Mouse (Mus musculus) spleen, adult 18-20 months (tissue): ENCODE results near the gene Zfp763.
"Not testable (repeated sequence)": the region's sequence is repeated elsewhere in the genome, so short reads cannot be mapped to it uniquely, and the experiment has no call there.

Experiments
- DNase-seq, 2 experiments: peaks; one replicate each; pipeline ENCODE4 v3.0.0; 2022; ENCODE audit warnings: mixed read lengths in 2 of 2

Gene Zfp763

DNA sequence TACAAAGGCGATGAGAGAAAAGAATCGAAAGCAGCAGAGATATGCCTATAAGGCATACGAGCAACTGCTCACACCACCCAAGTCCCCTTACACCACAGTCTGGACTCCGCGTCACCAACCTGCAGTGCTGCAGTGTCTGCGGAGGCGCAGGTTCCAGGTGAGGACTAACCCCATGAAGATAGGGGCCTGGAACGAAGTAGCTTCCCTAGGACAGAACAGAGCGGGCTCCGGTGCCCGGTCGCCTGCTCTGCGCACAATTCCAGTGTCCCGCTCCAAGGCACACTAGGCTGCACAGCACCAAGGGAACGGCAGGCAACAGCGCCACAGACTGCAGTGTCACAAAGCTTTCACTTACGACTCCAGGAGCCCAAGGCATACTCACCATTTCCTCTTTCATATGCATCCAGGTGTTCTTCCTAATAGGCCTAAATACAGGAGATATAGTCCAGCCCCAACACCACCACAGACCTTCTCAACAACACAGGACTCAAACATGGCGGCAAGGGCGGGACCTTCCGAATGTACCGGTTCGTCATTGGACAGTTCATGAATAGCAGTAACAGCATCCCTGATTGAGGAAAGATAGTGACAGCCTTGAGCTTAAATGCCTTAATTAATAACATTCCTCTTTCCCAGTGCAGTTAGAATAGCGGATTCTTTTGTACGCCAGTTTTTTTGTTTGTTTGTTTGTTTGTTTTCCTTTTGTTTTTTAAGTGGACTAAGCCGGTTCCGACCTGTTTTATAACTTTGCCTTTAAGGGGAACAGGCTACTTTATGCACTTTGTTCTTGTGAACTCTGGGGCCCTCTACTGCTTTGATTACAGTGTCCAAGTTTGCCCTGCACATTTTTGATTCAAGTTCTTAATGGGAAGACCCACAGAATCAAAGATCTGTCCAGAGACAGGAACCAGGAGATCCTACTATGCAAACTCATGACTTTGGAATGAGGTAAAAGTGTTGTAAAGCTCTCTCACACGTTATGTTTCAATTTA lies at the start of gene Zfp763:
Gene Zfp763 (minus strand): TSS at position 503 of the 992 bp plus-strand sequence.
- DNase-seq, result peak; percentile 32 to 66

DNA sequence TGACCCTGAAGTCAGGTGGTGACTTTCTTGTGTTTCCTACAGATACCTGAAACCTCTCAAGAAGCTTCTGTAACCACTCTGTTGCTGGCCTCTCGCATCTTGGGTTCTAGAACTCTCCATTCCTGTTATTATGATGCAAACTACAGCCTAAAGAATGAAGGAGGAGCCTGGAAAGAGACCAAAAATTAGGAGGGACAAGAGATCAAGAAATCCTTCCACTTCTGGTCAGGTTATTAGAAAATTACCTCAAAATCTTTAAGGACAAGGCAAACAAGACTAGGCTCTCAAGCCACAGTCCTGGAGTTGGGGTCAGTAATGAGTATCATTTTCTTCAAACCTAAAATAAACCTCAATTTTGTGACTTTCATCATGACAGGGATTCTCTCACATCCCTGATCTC lies 34.8 kb upstream of the Zfp763 start, which contains the start of gene 4921501E09Rik:
Gene 4921501E09Rik (minus strand): TSS at position 101 of the 400 bp plus-strand sequence.
- DNase-seq, result no peak

DNA sequence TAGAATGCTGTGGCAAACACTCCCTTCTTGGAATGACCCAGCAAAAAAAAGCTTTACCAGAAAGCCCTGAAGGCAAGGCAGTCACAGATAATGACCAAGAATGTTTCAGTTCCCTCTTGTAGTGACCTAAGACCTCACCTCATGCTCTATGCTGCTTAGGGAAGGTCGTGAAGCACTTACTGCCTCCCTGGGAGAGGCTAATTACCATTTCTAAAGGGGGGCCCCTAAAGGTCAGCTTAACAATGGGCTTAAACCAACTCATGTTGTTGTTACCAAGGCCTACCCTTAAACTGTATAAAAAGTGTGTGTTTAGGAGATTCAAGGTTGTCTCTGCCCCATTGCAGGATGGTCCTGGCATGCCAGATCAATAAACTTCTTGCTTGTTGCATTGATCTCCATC lies 29.8 kb upstream of the Zfp763 start:
- no peak for DNase-seq

DNA sequence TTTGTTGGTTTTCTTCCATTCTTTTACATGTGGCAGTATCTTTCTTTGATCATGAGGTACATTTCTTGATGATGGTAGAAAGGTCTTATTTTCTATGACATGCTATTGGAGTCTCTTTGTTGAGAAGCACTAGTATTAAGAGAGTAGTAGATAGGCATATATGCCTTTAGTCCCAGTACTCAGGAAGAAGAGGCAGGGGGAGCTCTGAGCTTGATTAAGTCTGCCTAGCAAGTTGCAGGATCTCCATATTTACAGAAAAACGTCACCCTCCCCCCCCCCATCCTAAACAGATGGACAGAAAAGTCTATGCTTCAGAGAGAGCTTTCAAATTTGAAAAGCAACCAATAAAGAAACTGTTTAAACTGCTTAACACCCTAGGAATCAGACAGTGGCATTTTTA lies 25.6 kb upstream of the Zfp763 start:
- no peak for DNase-seq

DNA sequence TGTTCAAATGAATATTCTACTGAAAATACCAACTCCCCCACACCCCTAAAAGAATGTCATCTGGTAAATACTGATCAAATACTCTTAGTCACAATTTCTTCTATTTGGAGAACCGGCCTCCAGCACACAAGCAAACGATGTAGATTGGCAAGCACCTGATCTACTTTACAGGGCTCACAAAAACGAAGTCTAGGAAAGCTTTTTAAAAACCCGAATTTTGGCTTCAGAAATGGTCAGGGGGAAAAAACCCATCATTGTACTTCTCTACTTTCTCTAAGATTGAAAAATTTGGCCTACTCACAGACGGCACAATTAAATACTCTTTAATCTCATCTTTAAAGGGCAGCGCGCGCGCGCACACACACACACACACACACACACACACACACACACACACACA lies 826 bp downstream of the Zfp763 start:
- no peak for DNase-seq

DNA sequence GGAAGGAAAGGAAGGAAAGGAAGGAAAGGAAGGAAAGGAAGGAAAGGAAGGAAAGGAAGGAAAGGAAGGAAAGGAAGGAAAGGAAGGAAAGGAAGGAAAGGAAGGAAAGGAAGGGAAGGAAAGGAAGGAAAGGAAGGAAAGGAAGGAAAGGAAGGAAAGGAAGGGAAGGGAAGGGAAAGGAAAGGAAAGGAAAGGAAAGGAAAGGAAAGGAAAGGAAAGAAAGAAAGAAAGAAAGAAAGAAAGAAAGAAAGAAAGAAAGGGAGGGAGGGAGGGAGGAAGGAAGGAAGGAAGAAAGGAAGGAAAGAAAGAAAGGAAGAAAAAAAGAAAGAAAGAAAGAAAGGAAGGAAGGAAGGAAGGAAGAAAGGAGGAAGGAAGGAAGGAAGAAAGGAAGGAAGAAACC lies 12.8 kb downstream of the Zfp763 start:
- DNase-seq, result not testable (repeated sequence)

DNA sequence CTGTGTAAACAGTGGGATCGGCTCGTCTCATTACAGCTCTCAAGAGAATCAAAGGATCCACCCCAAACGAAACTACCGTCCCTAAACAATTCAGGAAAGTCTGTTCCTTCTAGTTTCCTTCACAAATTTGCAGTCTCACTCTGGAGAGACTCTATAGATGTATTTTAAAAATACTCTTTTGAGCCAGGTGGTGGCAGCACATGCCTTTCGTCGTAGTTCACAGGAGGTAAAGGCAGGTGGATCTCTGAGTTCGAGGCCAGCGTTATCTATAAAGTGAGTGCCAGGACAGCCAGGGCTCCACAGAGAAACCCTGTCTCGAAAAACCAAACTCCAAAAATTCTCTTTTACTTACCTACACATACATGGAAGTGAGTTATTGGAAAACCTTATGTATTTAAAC lies 24.9 kb downstream of the Zfp763 start:
- DNase-seq, result no peak

DNA sequence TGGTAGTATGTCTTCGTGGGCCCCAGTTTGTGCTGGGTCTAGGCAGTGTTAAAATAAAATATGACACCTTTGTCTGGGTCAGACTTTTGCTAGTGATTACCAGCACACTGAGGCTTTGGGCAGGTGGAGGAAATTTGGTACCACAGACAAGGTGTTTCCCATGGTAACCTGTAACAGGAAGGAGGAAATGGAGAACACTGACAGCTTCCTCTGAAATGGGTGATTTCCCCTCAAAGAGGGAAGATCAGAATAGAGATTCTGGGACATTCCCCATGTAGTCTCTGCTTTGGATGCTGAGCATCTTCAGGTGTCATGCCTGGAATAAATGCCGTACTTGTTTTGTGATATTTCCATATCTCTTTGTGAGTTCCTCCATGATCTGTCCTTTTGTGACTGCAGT lies 34.7 kb downstream of the Zfp763 start:
- DNase-seq, result no peak

DNA sequence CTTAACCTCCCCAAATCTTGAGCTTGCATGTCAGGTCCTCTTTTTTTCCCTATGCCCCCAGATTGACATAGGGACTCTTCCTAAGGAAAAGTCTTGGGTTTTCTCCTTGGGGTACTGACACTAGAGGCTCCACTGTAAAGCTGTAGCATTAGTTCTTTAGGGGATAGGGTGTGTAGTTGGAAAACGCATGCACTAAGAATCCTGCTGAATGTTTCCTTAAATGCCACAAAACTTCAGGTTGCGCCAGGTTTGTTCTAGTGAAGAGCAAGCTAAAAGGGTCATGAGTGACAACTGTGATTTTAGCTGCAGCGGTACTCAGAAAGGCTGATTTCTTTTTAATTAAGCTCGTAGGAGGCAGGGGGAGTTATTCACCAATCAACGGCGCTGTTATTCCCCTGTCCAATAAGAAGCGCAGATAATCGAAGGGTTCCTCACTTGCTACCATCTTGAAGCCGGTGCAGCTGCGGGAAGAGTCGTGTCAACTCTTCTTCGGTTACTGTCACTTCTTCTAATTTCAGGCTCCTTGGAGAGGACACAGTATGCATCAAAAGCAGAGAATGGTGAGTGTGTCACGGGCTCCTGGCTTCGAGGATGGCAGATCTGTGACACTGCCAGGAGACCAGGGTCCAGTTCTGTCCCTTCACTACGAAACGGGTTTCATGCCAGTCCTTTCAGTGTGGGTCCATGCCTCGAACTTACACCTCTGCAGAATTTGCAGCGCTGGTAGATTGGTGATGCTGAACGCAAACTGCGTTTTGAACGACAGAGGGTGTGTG lies 40.3 kb downstream of the Zfp763 start, which contains the start of gene Zfp952:
Gene Zfp952 (plus strand): TSS at position 431 of the 776 bp plus-strand sequence.
- DNase-seq, result peak; percentile 54 to 78

DNA sequence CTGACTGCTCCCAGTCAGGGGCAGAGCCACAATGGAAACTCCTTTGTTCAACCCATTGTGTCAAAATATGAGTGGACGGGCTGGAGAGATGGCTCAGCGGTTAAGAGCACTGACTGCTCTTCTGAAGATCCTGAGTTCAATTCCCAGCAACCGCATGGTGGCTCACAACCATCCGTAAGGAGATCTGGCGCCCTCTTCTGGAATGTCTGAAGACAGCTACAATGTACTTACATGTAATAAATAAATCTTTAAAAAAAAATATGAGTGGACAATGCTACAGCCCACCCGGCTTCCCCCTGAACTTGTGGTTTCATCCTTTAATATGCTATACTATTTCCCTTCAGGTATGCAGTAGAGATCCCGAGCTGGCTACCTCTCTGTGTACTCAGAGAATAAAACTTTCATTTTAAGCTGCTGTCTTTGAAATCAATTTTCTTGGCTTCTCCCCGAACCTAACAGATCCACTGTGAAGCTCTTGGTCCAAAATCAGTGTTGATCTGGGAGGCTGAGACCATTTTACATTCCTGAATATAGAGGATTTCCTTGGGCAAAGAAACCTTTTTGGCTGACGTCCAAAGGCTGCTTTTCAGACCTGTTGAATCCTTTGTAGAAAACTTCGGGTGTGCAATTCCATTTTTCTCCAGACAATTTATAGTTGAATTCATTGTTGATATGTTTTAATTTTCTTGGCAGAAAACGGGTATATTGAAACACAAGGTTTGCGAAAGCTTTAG lies 41.1 kb downstream of the Zfp763 start:
- peak in 1 of 2 experiments; percentile 23 for DNase-seq

DNA sequence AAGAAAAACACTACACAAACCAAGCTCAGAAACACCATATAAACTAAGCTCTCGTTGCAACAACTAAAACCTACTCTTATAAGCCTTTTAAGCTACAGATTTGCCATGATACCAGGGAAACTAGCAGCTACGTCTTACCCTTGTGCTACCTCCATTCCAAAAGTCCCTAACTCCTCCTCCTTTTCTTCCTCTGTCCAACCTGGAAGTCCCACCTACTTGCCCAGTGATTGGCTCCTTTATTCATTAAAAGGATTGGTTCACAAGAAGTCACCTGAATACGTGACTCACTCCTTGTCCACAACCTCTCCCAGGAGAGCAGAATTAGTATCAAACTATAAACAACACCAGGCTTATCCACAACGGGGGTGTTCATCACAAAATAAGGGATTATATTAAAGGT lies 46.9 kb downstream of the Zfp763 start:
- no peak for DNase-seq

DNA sequence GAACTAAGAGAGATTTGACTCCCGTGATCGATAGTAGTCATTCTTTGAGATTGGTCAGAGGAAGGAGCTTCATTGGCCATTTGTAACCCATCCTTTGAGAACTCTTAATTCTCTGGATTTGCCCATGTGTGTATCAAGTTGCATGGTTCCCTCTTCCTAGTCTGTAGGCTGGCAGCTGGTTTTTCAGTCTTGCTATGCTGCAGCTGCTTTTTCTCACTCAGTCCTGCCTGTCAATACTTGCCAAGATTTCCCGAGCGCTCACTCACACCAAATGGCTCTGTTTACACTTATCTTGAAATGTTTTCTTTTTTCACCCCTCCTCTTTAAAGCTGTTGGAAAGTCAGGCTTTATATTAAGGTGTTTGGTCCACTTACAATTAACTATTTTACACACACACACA lies 51.8 kb downstream of the Zfp763 start:
- no peak for DNase-seq
